Mouse (Mus musculus): ENCODE measurements around the gene Mrtfa. TPM values are rescaled to one million over a fixed set of nuclear protein-coding genes. Genes with fewer than 3 reads are reported as not detected.

The Mrtfa gene
- polyA plus RNA-seq, 1 experiment from 2014 or later, result 34.0 TPM

GRCm38 (mm10) chr15:80996090-80996835 lies 194.3 kb downstream of the Mrtfa start:
- Histone ChIP-seq H3K9me3 (ENCODE audit: control insufficient read depth, low read length) (no peaks in the 10 kb centered on the region), H3K9ac (replicated peaks; ENCODE audit: low read length) (no peak overlapping the region), H3K27ac (replicated peaks; ENCODE audit: low read depth, low read length) (no peak overlapping the region), H3K27me3 (ENCODE audit: control insufficient read depth, insufficient read depth, low read length) (no peaks in the 10 kb centered on the region), H3K4me3 (replicated peaks; ENCODE audit: low read depth, low read length) (no peak overlapping the region), H3K36me3 (ENCODE audit: control insufficient read depth, insufficient read depth, low read length) (no peaks in the 10 kb centered on the region), H3K4me2 (ENCODE audit: low read length) (no peak overlapping the region), H3K4me1 (ENCODE audit: control insufficient read depth, insufficient read depth, low read length) (no peaks in the 10 kb centered on the region)
- 82% methylated on average over 6 of the region's 6 CpGs for WGBS
- ATAC-seq (ENCODE audit: low FRiP score, low TSS enrichment) (no peak), DNase-seq (no peak)

GRCm38 (mm10) chr15:80994959-80995358 lies 195.6 kb downstream of the Mrtfa start:
- no peak overlapping the region for H3K4me3 ChIP-seq (replicated peaks; ENCODE audit: low read depth, low read length)
- DNase-seq, result no peak
- no peaks in the 10 kb centered on the region for H3K9me3 ChIP-seq (ENCODE audit: control insufficient read depth, low read length)
- H3K4me2 ChIP-seq (ENCODE audit: low read length), result no peak overlapping the region
- H3K9ac ChIP-seq (replicated peaks; ENCODE audit: low read length), result no peak overlapping the region
- no peaks in the 10 kb centered on the region for H3K27me3 ChIP-seq (ENCODE audit: control insufficient read depth, insufficient read depth, low read length)
- no peaks in the 10 kb centered on the region for H3K4me1 ChIP-seq (ENCODE audit: control insufficient read depth, insufficient read depth, low read length)
- WGBS, result 87% methylated on average over 5 of the region's 5 CpGs
- no peak for ATAC-seq (ENCODE audit: low FRiP score, low TSS enrichment)
- H3K36me3 ChIP-seq (ENCODE audit: control insufficient read depth, insufficient read depth, low read length), result no peaks in the 10 kb centered on the region
- H3K27ac ChIP-seq (replicated peaks; ENCODE audit: low read depth, low read length), result no peak overlapping the region

- no peak overlapping the region for H3K9ac ChIP-seq (replicated peaks; ENCODE audit: low read length)
- H3K4me3 ChIP-seq (replicated peaks; ENCODE audit: low read depth, low read length), result no peak overlapping the region
- WGBS, result 88% methylated on average over 3 of the region's 3 CpGs
- ATAC-seq (ENCODE audit: low FRiP score, low TSS enrichment) (no peak), DNase-seq (no peak)
- no peaks in the 10 kb centered on the region for H3K9me3 ChIP-seq (ENCODE audit: control insufficient read depth, low read length)
- H3K27me3 ChIP-seq (ENCODE audit: control insufficient read depth, insufficient read depth, low read length), result no peaks in the 10 kb centered on the region
- no peaks in the 10 kb centered on the region for H3K4me1 ChIP-seq (ENCODE audit: control insufficient read depth, insufficient read depth, low read length)
- H3K27ac ChIP-seq (replicated peaks; ENCODE audit: low read depth, low read length), result no peak overlapping the region
- H3K4me2 ChIP-seq (ENCODE audit: low read length), result no peak overlapping the region
- no peaks in the 10 kb centered on the region for H3K36me3 ChIP-seq (ENCODE audit: control insufficient read depth, insufficient read depth, low read length)
These were observed 200.8 kb downstream of the Mrtfa start for GRCm38 (mm10) chr15:80989712-80990111.

GRCm38 (mm10) chr15:80988331-80988730 lies 202.2 kb downstream of the Mrtfa start:
- WGBS, result 44% methylated on average over 1 of the region's 1 CpGs
- DNase-seq, result no peak

GRCm38 (mm10) chr15:80983264-80983663 lies 207.3 kb downstream of the Mrtfa start:
- WGBS, result 89% methylated on average over 2 of the region's 2 CpGs

More at GRCm38 (mm10) chr15:80988331-80988730, 202.2 kb downstream of the Mrtfa start:
- H3K27ac ChIP-seq (replicated peaks; ENCODE audit: low read depth, low read length), result no peak overlapping the region
- ATAC-seq (ENCODE audit: low FRiP score, low TSS enrichment), result no peak
- no peaks in the 10 kb centered on the region for H3K4me1 ChIP-seq (ENCODE audit: control insufficient read depth, insufficient read depth, low read length)
- H3K36me3 ChIP-seq (ENCODE audit: control insufficient read depth, insufficient read depth, low read length), result no peaks in the 10 kb centered on the region
- no peak overlapping the region for H3K4me2 ChIP-seq (ENCODE audit: low read length)
- H3K9me3 ChIP-seq (ENCODE audit: control insufficient read depth, low read length), result no peaks in the 10 kb centered on the region
- no peak overlapping the region for H3K9ac ChIP-seq (replicated peaks; ENCODE audit: low read length)
- no peak overlapping the region for H3K4me3 ChIP-seq (replicated peaks; ENCODE audit: low read depth, low read length)
- H3K27me3 ChIP-seq (ENCODE audit: control insufficient read depth, insufficient read depth, low read length), result no peaks in the 10 kb centered on the region

GRCm38 (mm10) chr15:80981176-80981575 lies 209.4 kb downstream of the Mrtfa start:
- no peak overlapping the region for H3K4me2 ChIP-seq (ENCODE audit: low read length)
- H3K4me1 ChIP-seq (ENCODE audit: control insufficient read depth, insufficient read depth, low read length), result peaks cover 8% of the 10 kb centered on the region
- H3K4me3 ChIP-seq (replicated peaks; ENCODE audit: low read depth, low read length), result no peak overlapping the region
- DNase-seq (no peak), ATAC-seq (ENCODE audit: low FRiP score, low TSS enrichment) (no peak)
- no peaks in the 10 kb centered on the region for H3K9me3 ChIP-seq (ENCODE audit: control insufficient read depth, low read length)
- H3K9ac ChIP-seq (replicated peaks; ENCODE audit: low read length), result no peak overlapping the region
- H3K27ac ChIP-seq (replicated peaks; ENCODE audit: low read depth, low read length), result no peak overlapping the region
- H3K36me3 ChIP-seq (ENCODE audit: control insufficient read depth, insufficient read depth, low read length), result no peaks in the 10 kb centered on the region
- 94% methylated on average over 4 of the region's 4 CpGs for WGBS
- H3K27me3 ChIP-seq (ENCODE audit: control insufficient read depth, insufficient read depth, low read length), result no peaks in the 10 kb centered on the region

More at GRCm38 (mm10) chr15:80983264-80983663, 207.3 kb downstream of the Mrtfa start:
- peaks cover 5% of the 10 kb centered on the region for H3K4me1 ChIP-seq (ENCODE audit: control insufficient read depth, insufficient read depth, low read length)
- no peak overlapping the region for H3K27ac ChIP-seq (replicated peaks; ENCODE audit: low read depth, low read length)
- H3K4me3 ChIP-seq (replicated peaks; ENCODE audit: low read depth, low read length), result no peak overlapping the region
- no peaks in the 10 kb centered on the region for H3K27me3 ChIP-seq (ENCODE audit: control insufficient read depth, insufficient read depth, low read length)
- no peaks in the 10 kb centered on the region for H3K9me3 ChIP-seq (ENCODE audit: control insufficient read depth, low read length)
- DNase-seq, result no peak
- H3K4me2 ChIP-seq (ENCODE audit: low read length), result no peak overlapping the region
- H3K36me3 ChIP-seq (ENCODE audit: control insufficient read depth, insufficient read depth, low read length), result no peaks in the 10 kb centered on the region
- H3K9ac ChIP-seq (replicated peaks; ENCODE audit: low read length), result no peak overlapping the region
- ATAC-seq (ENCODE audit: low FRiP score, low TSS enrichment), result no peak

GRCm38 (mm10) chr15:80979611-80980010 lies 210.9 kb downstream of the Mrtfa start:
- Histone ChIP-seq H3K4me3 (replicated peaks; ENCODE audit: low read depth, low read length) (no peak overlapping the region), H3K9ac (replicated peaks; ENCODE audit: low read length) (no peak overlapping the region), H3K9me3 (ENCODE audit: control insufficient read depth, low read length) (no peaks in the 10 kb centered on the region), H3K36me3 (ENCODE audit: control insufficient read depth, insufficient read depth, low read length) (no peaks in the 10 kb centered on the region), H3K27ac (replicated peaks; ENCODE audit: low read depth, low read length) (no peak overlapping the region), H3K4me2 (ENCODE audit: low read length) (no peak overlapping the region), H3K4me1 (ENCODE audit: control insufficient read depth, insufficient read depth, low read length) (peaks cover 8% of the 10 kb centered on the region), H3K27me3 (ENCODE audit: control insufficient read depth, insufficient read depth, low read length) (no peaks in the 10 kb centered on the region)
- no peak for DNase-seq
- WGBS, result 92% methylated on average over 4 of the region's 4 CpGs
- ATAC-seq (ENCODE audit: low FRiP score, low TSS enrichment), result no peak

- Histone ChIP-seq H3K27ac (replicated peaks; ENCODE audit: low read depth, low read length) (peak within 1 kb of the TSS; percentile 61), H3K4me1 (ENCODE audit: control insufficient read depth, insufficient read depth, low read length) (peaks cover 8% of the 10 kb centered on the region), H3K9me3 (ENCODE audit: control insufficient read depth, low read length) (no peaks in the 10 kb centered on the region), H3K27me3 (ENCODE audit: control insufficient read depth, insufficient read depth, low read length) (no peaks in the 10 kb centered on the region), H3K4me2 (ENCODE audit: low read length) (peak within 1 kb of the TSS; percentile 81), H3K4me3 (replicated peaks; ENCODE audit: low read depth, low read length) (peak within 1 kb of the TSS; percentile 84), H3K9ac (replicated peaks; ENCODE audit: low read length) (peak within 1 kb of the TSS; percentile 79), H3K36me3 (ENCODE audit: control insufficient read depth, insufficient read depth, low read length) (no peaks in the 10 kb centered on the region)
- peak; percentile 88 for ATAC-seq (ENCODE audit: low FRiP score, low TSS enrichment)
- DNase-seq, result peak; percentile 95
- WGBS, result under 1% methylated on average over 59 of the region's 67 CpGs
These were observed 212.8 kb downstream of the Mrtfa start, which contains the start of gene Sgsm3 for GRCm38 (mm10) chr15:80977620-80978334. Gene Sgsm3 (plus strand): TSS chr15:80977765.

Measured in midbrain, embryonic 14.5 days (tissue).